Mouse (Mus musculus): ENCODE data around the gene 6430571L13Rik. TPM values are rescaled to one million over a fixed set of nuclear protein-coding genes. Genes with fewer than 3 reads are reported as not detected.
A peak's percentile ranks its signal among the peaks of the same experiment; 100 is the strongest.

The 6430571L13Rik gene
- 1 to 10 TPM; 4.6 to 5.0 TPM for total RNA-seq (2021)

DNA sequence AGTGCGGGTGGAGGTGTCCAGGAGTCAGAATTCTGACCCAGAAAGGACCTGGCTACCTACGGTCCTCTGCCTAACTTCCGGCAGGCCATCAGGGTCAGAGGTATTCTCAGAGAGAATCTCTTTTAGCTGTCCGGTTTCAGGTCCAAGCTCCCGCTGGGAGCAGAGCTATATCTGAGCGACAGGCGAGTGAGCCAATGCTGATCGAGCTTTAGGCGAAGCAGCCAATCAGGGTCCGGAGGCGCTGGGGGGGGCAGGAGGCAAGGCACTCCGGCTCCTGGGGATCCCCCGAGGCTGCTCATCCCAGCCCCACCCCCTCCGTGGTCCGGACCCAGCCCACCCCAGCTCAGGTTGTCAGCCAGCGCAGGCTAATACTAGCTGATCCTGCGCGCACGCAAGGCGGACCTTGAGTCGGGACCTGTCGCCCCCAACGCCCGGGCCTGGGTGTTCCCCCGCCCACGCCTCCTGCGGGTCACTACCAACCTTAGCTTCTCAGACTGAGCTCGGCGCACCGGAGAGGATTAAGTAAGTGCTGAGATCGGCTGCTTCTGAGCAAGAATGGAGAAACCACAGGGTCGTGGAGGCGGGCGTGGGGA, at the start of gene 6430571L13Rik:
6430571L13Rik (plus strand) TSS at position 336 of the 593 bp plus-strand sequence.
- intact Hi-C loops (cut with DNase I) = no loop called here
- peak; percentile 89 to 91 for DNase-seq (ENCODE audit: low spot score in 2 of 2)

DNA sequence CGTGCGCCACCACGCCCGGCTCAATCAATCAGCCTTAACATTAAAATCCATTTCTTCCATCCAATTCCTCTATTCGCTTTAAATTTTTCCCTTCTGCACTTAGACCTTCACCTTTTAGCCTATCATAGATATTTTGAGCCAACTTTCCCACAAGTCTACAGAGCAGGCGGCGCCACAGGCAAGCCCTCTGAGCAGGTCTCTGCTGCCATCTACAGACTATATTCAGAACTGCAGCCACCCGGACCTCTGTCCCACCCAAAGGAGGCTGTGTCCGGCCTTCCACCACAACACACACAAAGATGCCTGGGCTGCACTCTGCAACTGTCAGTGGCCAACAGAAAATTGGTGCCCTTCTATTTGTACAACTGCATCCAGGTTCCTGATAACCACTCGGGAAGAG, 49.5 kb upstream of the 6430571L13Rik start:
- DNase-seq (ENCODE audit: low spot score in 2 of 2) = peak; percentile 73 to 79
- intact Hi-C loops (cut with DNase I) = loop anchor here (5.0 kb wide), 5 partner anchors 44 to 404 kb away; partner anchors contain the start of gene Rbm15b

DNA sequence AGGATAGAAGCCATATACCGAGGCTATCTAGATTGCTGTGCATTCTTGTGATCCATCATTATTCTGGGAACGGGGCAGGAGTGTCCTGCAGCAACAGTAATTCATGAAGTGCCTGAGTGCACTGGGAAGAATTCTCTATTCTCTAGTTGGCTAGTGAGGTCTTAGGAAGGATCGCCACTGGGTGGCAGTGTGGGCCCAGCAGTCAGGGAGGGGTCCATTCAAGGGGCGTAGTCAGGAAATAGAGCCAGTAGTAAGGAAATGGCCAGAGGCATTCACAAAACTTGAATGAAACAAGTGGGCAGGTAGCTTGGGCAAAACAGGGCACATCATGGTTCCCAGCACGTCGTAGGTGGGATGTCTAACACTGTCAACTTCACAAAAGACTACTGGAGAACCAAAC, 46.2 kb upstream of the 6430571L13Rik start:
- peak; percentile 53 to 71 for DNase-seq (ENCODE audit: low spot score in 2 of 2)
- intact Hi-C loops (cut with DNase I) = loop anchor here (1.0 to 5.0 kb wide), 7 partner anchors 42 to 407 kb away; partner anchors contain the start of gene Rbm15b

GRCm38 (mm10) chr9:107295616-107296015, 44.8 kb upstream of the 6430571L13Rik start:
- peak; percentile 44 to 58 for DNase-seq (ENCODE audit: low spot score in 2 of 2)
- intact Hi-C loops (cut with DNase I) = no loop called here

DNA sequence AAGGTAGTCTGAATTCAATTTTAAA, 44.6 kb upstream of the 6430571L13Rik start, which contains the start of gene Cish:
Cish (plus strand) TSS at position 11 of the 25 bp plus-strand sequence.
- intact Hi-C loops (cut with DNase I) = no loop called here
- DNase-seq (ENCODE audit: low spot score in 2 of 2) = no peak

DNA sequence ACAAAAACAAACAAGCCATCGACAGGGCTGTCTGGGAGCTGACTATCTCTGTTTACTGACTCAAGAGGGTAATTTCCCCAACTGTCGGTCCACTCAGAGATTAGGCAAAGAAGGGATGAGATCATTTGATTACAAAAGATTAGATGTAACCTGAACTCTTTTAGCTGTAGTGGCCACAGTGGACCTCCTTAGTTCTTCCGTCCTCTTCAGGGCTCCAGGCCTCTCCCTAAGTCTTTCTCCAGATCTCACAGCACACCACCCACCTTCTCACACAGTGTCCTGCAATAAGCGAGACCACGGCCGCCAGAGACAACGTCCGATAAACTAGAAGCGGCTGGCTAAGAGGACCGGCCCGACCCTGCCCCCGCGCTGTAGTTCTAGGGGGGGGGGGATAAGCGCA, 44.4 kb upstream of the 6430571L13Rik start:
- DNase-seq (ENCODE audit: low spot score in 2 of 2) = no peak
- intact Hi-C loops (cut with DNase I) = no loop called here

- intact Hi-C loops (cut with DNase I) = no loop called here
- DNase-seq (ENCODE audit: low spot score in 2 of 2) = peak; percentile 87 to 93
Measured at GRCm38 (mm10) chr9:107296501-107296965, 43.9 kb upstream of the 6430571L13Rik start.

GRCm38 (mm10) chr9:107297059-107297458, 43.3 kb upstream of the 6430571L13Rik start:
- intact Hi-C loops (cut with DNase I) = no loop called here
- DNase-seq (ENCODE audit: low spot score in 2 of 2) = no peak

GRCm38 (mm10) chr9:107297658-107298057, 42.7 kb upstream of the 6430571L13Rik start:
- DNase-seq (ENCODE audit: low spot score in 2 of 2) = no peak
- intact Hi-C loops (cut with DNase I) = no loop called here

DNA sequence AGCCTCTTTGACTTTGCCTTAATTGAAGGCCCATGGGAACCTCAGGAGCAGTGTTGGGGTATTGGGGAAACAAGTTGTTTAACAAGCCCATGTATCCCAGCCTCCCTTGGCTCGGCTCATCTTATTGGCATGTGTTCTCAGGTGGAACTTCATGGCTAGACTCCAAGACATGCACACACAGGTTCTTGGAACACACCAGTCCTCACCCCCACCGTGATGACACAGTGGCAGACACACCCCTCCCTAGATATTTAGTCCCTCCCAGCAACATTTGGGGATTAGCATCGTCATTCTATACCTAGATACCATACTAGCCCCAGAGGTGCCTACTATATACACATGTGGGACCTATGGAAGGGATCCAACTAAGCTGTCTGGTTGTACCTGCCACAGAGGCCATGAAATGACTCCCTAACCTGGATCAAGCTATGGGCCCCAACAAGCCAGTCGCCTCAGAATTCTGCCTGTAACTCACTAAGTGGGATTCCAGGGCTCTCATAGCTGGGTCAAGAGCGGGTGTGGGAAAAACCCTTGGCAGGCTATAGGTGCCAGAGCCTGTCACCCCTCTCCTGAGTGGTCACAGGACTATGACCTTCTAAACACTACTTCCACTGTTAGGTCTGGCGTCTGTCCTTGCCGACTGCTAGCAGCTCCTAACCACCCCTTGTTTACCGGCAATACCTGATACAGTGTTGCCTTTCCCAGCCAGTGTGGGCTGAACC, 42.2 kb upstream of the 6430571L13Rik start:
- no peak for DNase-seq (ENCODE audit: low spot score in 2 of 2)
- intact Hi-C loops (cut with DNase I) = no loop called here

GRCm38 (mm10) chr9:107298876-107299275, 41.5 kb upstream of the 6430571L13Rik start:
- intact Hi-C loops (cut with DNase I) = no loop called here
- DNase-seq (ENCODE audit: low spot score in 2 of 2) = no peak

- no peak for DNase-seq (ENCODE audit: low spot score in 2 of 2)
- intact Hi-C loops (cut with DNase I) = no loop called here
Measured at GRCm38 (mm10) chr9:107299783-107300182, 40.6 kb upstream of the 6430571L13Rik start.

GRCm38 (mm10) chr9:107300224-107300973, 40.0 kb upstream of the 6430571L13Rik start:
- no peak for DNase-seq (ENCODE audit: low spot score in 2 of 2)
- intact Hi-C loops (cut with DNase I) = no loop called here

GRCm38 (mm10) chr9:107301554-107302331, 38.7 kb upstream of the 6430571L13Rik start:
- intact Hi-C loops (cut with DNase I) = no loop called here
- no peak for DNase-seq (ENCODE audit: low spot score in 2 of 2)

DNA sequence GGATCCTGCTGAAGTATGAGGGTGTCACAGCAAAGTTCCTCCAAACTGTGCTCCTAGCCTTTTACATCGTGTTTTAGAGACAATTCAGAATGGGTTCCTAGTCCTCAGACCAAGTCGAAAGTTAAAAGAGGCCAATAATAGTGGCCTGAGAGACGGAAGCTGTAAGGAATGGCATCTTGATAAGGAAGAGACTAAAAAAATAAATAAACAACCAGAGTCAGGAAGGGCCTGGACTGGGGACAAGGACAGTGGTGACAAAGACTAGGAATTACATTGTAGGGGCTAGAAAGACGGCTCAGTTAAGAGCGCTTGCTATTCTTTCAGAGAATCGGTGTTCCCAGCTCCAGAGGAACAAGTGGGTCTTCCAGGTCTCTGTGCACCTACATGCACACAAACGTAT, 37.8 kb upstream of the 6430571L13Rik start:
- DNase-seq (ENCODE audit: low spot score in 2 of 2) = no peak
- intact Hi-C loops (cut with DNase I) = no loop called here

DNA sequence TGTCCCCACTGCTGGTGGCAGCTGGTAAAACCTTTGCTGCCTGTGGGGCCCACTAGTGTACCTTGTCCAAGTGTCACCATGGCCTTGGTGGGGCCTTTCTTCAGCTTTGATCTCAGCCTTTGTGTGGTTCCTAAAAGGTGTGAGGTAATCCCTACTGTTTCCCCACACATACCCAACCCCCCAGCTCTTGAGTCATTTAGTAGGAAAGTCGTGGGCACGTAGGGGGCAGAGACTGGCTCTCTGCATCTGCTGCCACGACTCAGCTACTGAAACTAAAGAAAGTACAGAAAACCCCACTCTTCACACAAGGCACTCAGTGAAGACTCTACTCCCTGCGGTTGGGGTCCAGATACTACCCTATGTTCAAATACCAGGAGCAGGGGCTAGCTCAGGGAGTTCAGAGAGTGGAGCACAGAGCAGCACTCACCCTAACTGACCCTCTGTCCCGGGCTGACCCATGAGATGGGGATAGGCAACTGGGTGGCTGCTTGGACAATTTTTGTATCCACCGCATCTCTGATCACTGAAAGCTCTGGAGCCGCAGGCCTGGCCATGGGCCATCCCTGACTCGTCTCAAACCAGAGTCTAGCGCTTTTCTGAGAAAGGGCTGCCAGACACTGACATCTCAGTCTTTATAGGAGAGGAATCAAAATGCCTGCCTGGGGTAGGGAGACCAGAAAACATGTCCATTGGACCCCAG, 37.1 kb upstream of the 6430571L13Rik start:
- intact Hi-C loops (cut with DNase I) = no loop called here
- no peak for DNase-seq (ENCODE audit: low spot score in 2 of 2)

GRCm38 (mm10) chr9:107303900-107304299, 36.5 kb upstream of the 6430571L13Rik start:
- DNase-seq (ENCODE audit: low spot score in 2 of 2) = no peak
- intact Hi-C loops (cut with DNase I) = no loop called here

DNA sequence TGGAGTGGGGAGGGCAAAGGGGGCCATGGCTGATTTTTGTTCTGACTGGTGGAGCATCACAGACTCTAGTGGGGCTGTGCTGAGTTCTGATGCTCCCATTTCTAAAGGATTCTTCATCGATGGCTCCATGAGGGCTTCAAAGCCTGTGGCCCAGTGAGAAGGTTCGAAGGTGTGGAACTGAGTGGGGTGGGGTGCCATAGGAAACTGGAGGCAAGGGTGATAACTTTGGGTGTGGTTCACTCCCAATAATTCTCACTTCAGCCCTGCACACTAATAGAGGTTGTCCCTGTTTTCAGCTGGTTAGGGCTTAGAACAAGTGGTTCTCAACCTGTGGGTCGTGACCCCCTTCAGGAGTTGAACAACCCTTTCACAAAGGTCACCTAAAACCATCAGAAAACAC, 36.0 kb upstream of the 6430571L13Rik start:
- no peak for DNase-seq (ENCODE audit: low spot score in 2 of 2)
- intact Hi-C loops (cut with DNase I) = no loop called here

DNA sequence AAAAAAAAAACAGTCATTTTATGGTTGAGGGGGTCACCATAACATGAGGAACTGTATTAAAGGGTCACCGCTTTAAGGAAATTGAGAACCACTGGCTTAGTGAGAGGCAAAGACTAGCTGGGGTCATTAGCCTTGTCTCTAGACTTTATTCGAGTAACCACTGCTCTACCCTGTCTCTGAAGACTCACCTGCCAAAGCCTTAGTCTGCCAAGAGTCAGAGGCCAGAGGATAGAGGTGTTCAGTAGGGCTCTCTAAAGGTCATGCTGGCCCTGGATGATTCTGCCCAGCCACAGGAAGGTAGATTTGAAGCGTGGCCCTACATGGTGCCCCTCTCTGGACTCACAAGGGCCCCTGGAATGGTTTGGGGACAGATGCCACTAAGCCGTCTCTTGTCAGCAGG, 35.4 kb upstream of the 6430571L13Rik start:
- no peak for DNase-seq (ENCODE audit: low spot score in 2 of 2)
- intact Hi-C loops (cut with DNase I) = no loop called here

Measured in left cerebral cortex, postnatal 36 days (tissue).